Mouse (Mus musculus): Measurements from ENCODE around the gene Wdr62. TPM values are rescaled to one million over a fixed set of nuclear protein-coding genes. Genes with fewer than 3 reads are reported as not detected.

Wdr62 gene
- total RNA-seq, 2 experiments from 2014 or later: 1.7 to 3.0 TPM

GRCm38 (mm10) chr7:30193581-30194100 lies 86.6 kb downstream of the Wdr62 start:
- peak; percentile 87 for DNase-seq
- intact Hi-C loops (cut with DNase I): no loop called here
- TF ChIP-seq CTCF (IDR thresholded peaks at IDR 0.05): no peak
- peak overlapping the region; percentile 93 for H3K4me3 ChIP-seq
- H3K27ac ChIP-seq: peak overlapping the region; percentile 92

GRCm38 (mm10) chr7:30193013-30193412 lies 87.2 kb downstream of the Wdr62 start:
- Histone ChIP-seq H3K27ac (peak overlapping the region; percentile 92), H3K4me3 (peak overlapping the region; percentile 93)
- intact Hi-C loops (cut with DNase I): no loop called here
- DNase-seq: no peak
- TF ChIP-seq CTCF (IDR thresholded peaks at IDR 0.05): no peak

DNA sequence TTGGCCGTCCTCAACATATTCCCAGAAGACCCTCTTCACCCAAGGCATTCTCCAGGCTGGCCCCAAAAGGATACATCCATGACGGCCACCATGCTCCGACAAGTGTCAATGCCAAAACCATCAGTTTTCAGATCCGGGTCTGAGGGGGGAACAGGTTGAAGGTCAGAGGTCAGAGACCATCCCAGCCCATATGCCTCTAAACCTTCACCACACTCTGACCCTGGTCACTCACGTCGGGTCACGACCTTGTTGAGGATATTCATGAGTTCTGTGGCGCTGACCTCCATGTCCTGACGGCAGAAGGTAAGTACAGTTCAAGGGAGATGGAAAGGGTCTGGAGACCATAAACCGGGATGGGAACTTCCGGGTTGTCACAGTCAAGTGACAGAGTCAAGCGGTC lies 88.1 kb downstream of the Wdr62 start:
- Histone ChIP-seq H3K27ac (no peak overlapping the region), H3K4me3 (no peak overlapping the region)
- intact Hi-C loops (cut with DNase I): no loop called here
- no peak for DNase-seq
- no peak for TF ChIP-seq CTCF (IDR thresholded peaks at IDR 0.05)

Other genes starting within 250 kb of the Wdr62 start
- 1 to 10 TPM; 1.8 to 2.1 TPM for gene Zfp14, start 229.0 kb downstream of the Wdr62 start, total RNA-seq (2021)
- 1 to 10 TPM; 1.3 to 2.3 TPM for gene Zfp82, start 207.5 kb downstream of the Wdr62 start, total RNA-seq (2021)
- under 1 TPM in 1 of 2 experiments, not detected in 1; 0.59 TPM for gene Gm26920, start 190.0 kb downstream of the Wdr62 start, total RNA-seq (2021)
- 1 to 10 TPM; 1.2 to 3.4 TPM for gene Zfp566, start 189.9 kb downstream of the Wdr62 start, total RNA-seq (2021)
- gene Zfp260, start 185.6 kb downstream of the Wdr62 start, total RNA-seq (2021): 10 to 100 TPM; 33.5 to 39.2 TPM
- gene Zfp382, start 158.5 kb downstream of the Wdr62 start, total RNA-seq (2021): 1 to 10 TPM; 1.1 to 1.3 TPM
- gene Zfp146, start 110.7 kb downstream of the Wdr62 start, total RNA-seq (2021): 10 to 100 TPM; 28.5 to 32.5 TPM
- 1,000 to 10,000 TPM in 1 of 2 experiments, 100 to 1,000 TPM in 1; 850 to 1,151 TPM for gene Cox7a1, start 96.3 kb downstream of the Wdr62 start, total RNA-seq (2021)
- 100 to 1,000 TPM; 178 to 186 TPM for gene Capns1, start 81.6 kb downstream of the Wdr62 start, total RNA-seq (2021)
- 10 to 100 TPM; 62.1 to 68.0 TPM for gene Polr2i, start 48.5 kb downstream of the Wdr62 start, total RNA-seq (2021)
- gene Tbcb, start 48.1 kb downstream of the Wdr62 start, total RNA-seq (2021): 10 to 100 TPM; 29.8 to 31.5 TPM
- not detected for gene Ovol3, start 44.7 kb downstream of the Wdr62 start, total RNA-seq (2021)
- under 1 TPM in 1 of 2 experiments, not detected in 1; 0.26 TPM for gene Thap8, start 325 bp downstream of the Wdr62 start, total RNA-seq (2021)
- 1 to 10 TPM; 5.5 to 5.8 TPM for gene Clip3, start 11.3 kb upstream of the Wdr62 start, total RNA-seq (2021)
- gene Alkbh6, start 28.3 kb upstream of the Wdr62 start, total RNA-seq (2021): 10 to 100 TPM; 21.0 to 22.9 TPM
- gene Syne4, start 34.4 kb upstream of the Wdr62 start, total RNA-seq (2021): 1 to 10 TPM; 1.8 to 2.1 TPM
- gene E130208F15Rik, start 41.3 kb upstream of the Wdr62 start, total RNA-seq (2021): under 1 TPM; 0.36 to 0.42 TPM
- gene Sdhaf1, start 43.5 kb upstream of the Wdr62 start, total RNA-seq (2021): 1 to 10 TPM; 5.9 to 6.9 TPM
- 1 to 10 TPM; 3.8 to 4.3 TPM for gene Lrfn3, start 82.4 kb upstream of the Wdr62 start, total RNA-seq (2021)
- 1 to 10 TPM; 2.6 to 5.7 TPM for gene Tyrobp, start 133.3 kb upstream of the Wdr62 start, total RNA-seq (2021)
- not detected for gene Hcst, start 139.4 kb upstream of the Wdr62 start, total RNA-seq (2021)
- gene Nfkbid, start 141.3 kb upstream of the Wdr62 start, total RNA-seq (2021): under 1 TPM; 0.11 to 0.13 TPM
- 1 to 10 TPM in 1 of 2 experiments, under 1 TPM in 1; 0.94 to 1.2 TPM for gene Aplp1, start 165.1 kb upstream of the Wdr62 start, total RNA-seq (2021)
- gene Kirrel2, start 177.3 kb upstream of the Wdr62 start, total RNA-seq (2021): not detected
- gene Nphs1, start 177.9 kb upstream of the Wdr62 start, total RNA-seq (2021): not detected
- gene Prodh2, start 213.2 kb upstream of the Wdr62 start, total RNA-seq (2021): not detected

All from gastrocnemius, adult 2 months (tissue).